Mouse (Mus musculus): ENCODE measurements at regions not wholly inside any gene's neighbourhood (a gene's known extent, or its start where the extent isn't known, plus 50 kb on each side); places are given as distances from the start of the nearest gene placed in this dataset.

DNA sequence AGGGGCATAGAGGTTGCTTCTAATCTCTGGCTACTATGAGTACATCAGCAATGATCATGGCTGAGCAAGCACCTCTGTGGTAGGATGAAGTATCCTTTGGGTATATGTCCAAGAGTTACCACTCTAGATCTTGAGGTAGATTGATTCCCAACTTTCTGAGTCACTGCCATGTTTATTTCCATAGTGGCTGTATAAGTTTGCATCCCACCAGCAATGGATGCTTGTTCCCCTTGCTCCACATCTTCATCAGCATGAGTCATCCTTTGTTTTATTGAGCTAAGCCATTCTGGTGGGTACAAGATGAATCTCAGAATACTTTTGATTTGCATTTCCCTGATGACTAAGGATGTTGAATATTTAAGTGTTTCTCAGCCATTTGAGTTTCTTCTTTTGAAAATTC, 86.8 kb upstream of the Irx5 start:
- TF ChIP-seq CTCF (IDR thresholded peaks at IDR 0.05; ENCODE audit: low read depth) (no peak), EP300 (IDR thresholded peaks at IDR 0.05; ENCODE audit: low read depth) (no peak)
